Mouse (Mus musculus) CD4-positive naive resting alpha-beta T cell, adult 57 days (primary cell): Measurements from ENCODE around the gene Orm1. TPM values are rescaled to one million over a fixed set of nuclear protein-coding genes. Genes with fewer than 3 reads are reported as not detected.

Source experiments
- total RNA-seq: library from RNA; stranded (reverse); gene quantifications from one replicate; pipeline ENCODE4 v1.2.4, GENCODE M21; 2023

Gene Orm1
- not detected for total RNA-seq

GRCm38 (mm10) chr4:63344295-63344694, at the start of gene Orm1:
TSS of gene Orm1 (plus strand) at chr4:63344560.

GRCm38 (mm10) chr4:63355877-63356665, 11.7 kb downstream of the Orm1 start, which contains the start of gene Orm3:
TSS of gene Orm3 (plus strand) at chr4:63356162.

GRCm38 (mm10) chr4:63362150-63362549, 17.8 kb downstream of the Orm1 start, which contains the start of gene Orm2:
TSS of gene Orm2 (plus strand) at chr4:63362449.

Other genes starting within 250 kb of the Orm1 start
- not detected for gene Ambp, start 189.8 kb upstream of the Orm1 start, total RNA-seq
- gene Kif12, start 172.4 kb upstream of the Orm1 start, total RNA-seq, result not detected
- gene Col27a1, start 130.6 kb upstream of the Orm1 start, total RNA-seq, result 0.83 TPM
- gene Orm3, start 11.6 kb downstream of the Orm1 start, total RNA-seq, result not detected
- not detected for gene Orm2, start 17.9 kb downstream of the Orm1 start, total RNA-seq
- gene Akna, start 58.8 kb downstream of the Orm1 start, total RNA-seq, result 342 TPM
- gene Whrn, start 151.4 kb downstream of the Orm1 start, total RNA-seq, result 14.7 TPM
- gene Atp6v1g1, start 200.2 kb downstream of the Orm1 start, total RNA-seq, result 66.6 TPM
- 19.1 TPM for gene Tmem268, start 214.2 kb downstream of the Orm1 start, total RNA-seq